Mouse (Mus musculus) heart, postnatal 0 days (tissue): ENCODE data around the gene Ctf1.

ENCODE experiments used
- CTCF ChIP-seq: IDR thresholded peaks from 2 replicates; pipeline ENCODE4 v1.5.1; 2016; ENCODE audit warnings: antibody characterized with exemption, control low read depth, low read depth
- EP300 ChIP-seq: IDR thresholded peaks from 2 replicates; pipeline ENCODE4 v1.6.1; 2016; ENCODE audit warnings: antibody characterized with exemption, low read depth

DNA sequence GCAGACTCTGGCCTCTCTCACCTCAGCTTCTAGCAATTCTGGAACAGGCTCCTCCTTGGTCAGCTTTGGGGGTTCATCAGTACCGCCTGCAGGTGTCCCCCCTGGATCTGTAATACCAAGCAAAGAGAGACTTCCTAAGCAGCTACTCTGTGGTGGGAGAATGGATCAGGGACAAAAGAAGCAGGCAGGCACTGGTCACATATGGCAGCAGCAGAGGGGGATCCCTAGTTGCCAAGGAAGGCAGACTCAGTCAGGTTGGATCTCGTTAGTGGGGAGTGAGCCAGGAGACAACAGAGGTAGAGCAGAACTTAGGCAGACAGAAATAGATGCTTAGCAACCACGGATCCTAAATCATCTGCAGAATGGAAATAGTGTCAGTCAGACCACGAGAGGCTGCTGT lies 6.8 kb upstream of the Ctf1 start:
- TF ChIP-seq CTCF (no peak), EP300 (no peak)
